Mouse (Mus musculus) ES-E14 (cell line): ENCODE results near the gene A3galt2. TPM values are rescaled to one million over a fixed set of nuclear protein-coding genes. Genes with fewer than 3 reads are reported as not detected.

Source experiments
- DNase-seq: peaks from one replicate; pipeline ENCODE4 v3.0.0-alpha.2; 2013; ENCODE audit warnings: low read depth, low spot score
- H3K27ac ChIP-seq: 2 replicates; pipeline ENCODE4 v1.5.1; 2012; ENCODE audit warnings: low read depth, mild to moderate bottlenecking, low read length, moderate library complexity, mixed read lengths; ENCODE audit not compliant: poor library complexity, insufficient read depth, severe bottlenecking
- H3K36me3 ChIP-seq: 2 replicates; pipeline ENCODE4 v1.6.1; 2012; ENCODE audit warnings: mild to moderate bottlenecking, low read length, moderate library complexity, mixed read lengths; ENCODE audit not compliant: control insufficient read depth, poor library complexity, insufficient read depth, severe bottlenecking
- H3K4me1 ChIP-seq, 2 experiments: fragments of 150-350 bp in 1 of 2; sonication (generic) in 1 of 2; 2 replicates each; pipeline ENCODE4 v1.6.1; 2012; ENCODE audit warnings: low read length in 2 of 2, mild to moderate bottlenecking in 1 of 2, mixed read lengths in 1 of 2; ENCODE audit not compliant: control insufficient read depth in 2 of 2, insufficient read depth in 2 of 2, poor library complexity in 1 of 2
- H3K4me3 ChIP-seq, 2 experiments: fragments of 150-350 bp in 1 of 2; sonication (generic) in 1 of 2; 2 replicates each; pipeline ENCODE4 v1.5.1; 2012; ENCODE audit warnings: low read length in 2 of 2, low read depth in 1 of 2, mild to moderate bottlenecking in 1 of 2, mixed read lengths in 1 of 2; ENCODE audit not compliant: insufficient read depth in 1 of 2, poor library complexity in 1 of 2, severe bottlenecking in 1 of 2
- H3K9ac ChIP-seq: 2 replicates; pipeline ENCODE4 v1.6.1; 2012; ENCODE audit warnings: low read depth, mild to moderate bottlenecking, low read length, mixed read lengths; ENCODE audit not compliant: poor library complexity, insufficient read depth, severe bottlenecking
- H3K9me3 ChIP-seq: fragments of 150-350 bp; sonication (generic); 2 replicates; pipeline ENCODE4 v1.6.1; 2012; ENCODE audit warnings: low read depth, mild to moderate bottlenecking, low read length; ENCODE audit not compliant: control insufficient read depth, insufficient read depth
- CHD2 ChIP-seq: IDR thresholded peaks from 2 replicates; pipeline ENCODE4 v1.6.1; 2014; ENCODE audit warnings: mild to moderate bottlenecking, low read depth, low read length, inconsistent platforms
- HCFC1 ChIP-seq: IDR thresholded peaks from 2 replicates; pipeline ENCODE4 v1.6.1; 2012; ENCODE audit warnings: low read length, inconsistent platforms, borderline replicate concordance; ENCODE audit not compliant: insufficient read depth
- MAFK ChIP-seq: IDR thresholded peaks from 2 replicates; pipeline ENCODE4 v1.6.1; 2014; ENCODE audit warnings: mild to moderate bottlenecking, low read depth, low read length, inconsistent platforms; ENCODE audit not compliant: insufficient read depth
- ZC3H11A ChIP-seq: IDR thresholded peaks from 2 replicates; pipeline ENCODE4 v1.6.1; 2012; ENCODE audit warnings: low read depth, mild to moderate bottlenecking, inconsistent platforms, low read length, borderline replicate concordance
- ZNF384 ChIP-seq: IDR thresholded peaks from 2 replicates; pipeline ENCODE4 v1.6.1; 2012; ENCODE audit warnings: low read depth, low read length, inconsistent platforms
- in situ Hi-C, 2 experiments: fragments of 600-800 bp; cut with MboI; formaldehyde crosslinking; loops; one replicate each; pipeline ENCODE4 v1.15.1; 2025; ENCODE audit warnings: low sequenced_read_pairs in 2 of 2, inconsistent platforms in 1 of 2; ENCODE audit not compliant: unreplicated experiment in 2 of 2
- total RNA-seq: library from RNA; depleted of rRNA; stranded (reverse); fragments of 300-350 nt; gene quantifications from 2 replicates; pipeline ENCODE4 v1.2.3, GENCODE M21; 2012

The A3galt2 gene
- total RNA-seq, 1 experiment: 0.09 TPM

DNA sequence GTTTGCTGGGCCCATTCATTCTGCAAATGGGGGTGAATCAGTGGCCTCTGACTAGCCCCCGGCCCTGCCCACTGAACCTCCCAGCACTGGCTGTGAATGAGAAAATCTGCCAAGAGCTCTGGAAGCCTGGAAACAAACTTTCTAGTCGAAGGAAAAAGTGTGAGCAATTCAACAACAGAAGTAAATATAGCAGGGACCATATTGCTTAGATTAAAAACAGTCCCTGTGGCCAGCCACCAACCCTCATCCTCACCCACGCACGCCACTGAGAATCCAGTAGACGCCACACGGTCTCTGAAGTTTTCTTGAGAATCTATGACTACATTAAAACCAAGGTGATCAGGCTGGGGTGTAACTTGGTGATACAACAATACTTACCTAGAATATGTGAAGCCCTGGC is 42.2 kb upstream of the A3galt2 start:
- Histone ChIP-seq H3K9me3 (no peaks in the 10 kb centered on the region), H3K4me1 (peaks cover 7 to 16% of the 10 kb centered on the region in 2 experiments; a peak in 3 of 4 replicates), H3K36me3 (no peaks in the 10 kb centered on the region), H3K9ac (no peak overlapping the region), H3K27ac (no peak overlapping the region), H3K4me3 (no peak overlapping the region)
- in situ Hi-C loops: no loop called here
- no peak for DNase-seq
- TF ChIP-seq ZC3H11A (no peak), MAFK (no peak), ZNF384 (no peak), CHD2 (no peak)

DNA sequence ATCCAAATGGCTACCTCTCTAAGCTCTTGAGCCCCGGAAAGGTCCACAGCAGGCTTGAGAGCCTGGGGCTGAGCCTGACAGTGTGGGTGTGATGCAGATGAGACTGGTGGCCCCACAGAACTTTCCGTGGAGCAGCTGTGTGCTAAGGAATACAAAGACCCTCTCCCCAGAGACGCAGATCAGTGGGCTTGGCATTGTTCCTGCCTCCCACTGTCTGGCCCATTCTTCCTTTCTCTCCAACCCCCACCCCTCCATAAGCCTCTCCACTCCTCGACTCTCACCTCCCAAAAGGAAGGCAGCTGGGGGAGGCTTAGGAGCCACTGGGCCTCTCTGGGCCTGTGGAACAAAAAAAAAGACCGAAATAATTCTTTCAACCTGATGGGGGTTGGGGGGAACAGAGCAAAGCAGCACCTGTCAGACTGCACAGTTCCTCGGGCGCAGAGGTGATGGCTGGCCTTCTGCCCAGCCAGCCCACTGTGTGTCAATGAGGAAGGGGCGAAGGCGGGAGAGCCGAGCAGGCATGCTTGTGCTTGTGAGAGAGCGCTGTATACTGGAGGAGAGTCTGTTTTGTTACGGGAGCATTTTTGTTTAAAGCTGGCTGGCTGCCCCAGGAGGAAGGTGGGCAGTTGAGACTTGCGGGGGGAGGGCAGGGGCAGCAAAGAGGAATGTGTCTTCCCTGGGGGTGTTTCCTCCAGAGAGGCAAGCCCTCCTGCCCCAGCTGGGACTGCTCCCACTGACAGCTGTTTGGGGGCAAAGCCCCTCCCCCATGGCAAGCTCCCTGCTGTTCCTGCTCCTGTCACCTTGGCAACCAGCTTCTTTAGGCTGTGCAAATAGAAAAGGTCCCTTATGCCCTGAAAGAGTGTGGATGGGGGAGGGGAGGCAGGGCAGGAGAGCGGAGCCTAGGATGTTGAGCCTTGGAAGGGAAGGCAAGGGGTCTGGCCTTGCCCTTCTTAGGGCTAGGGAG is 39.6 kb upstream of the A3galt2 start:
- H3K4me3 ChIP-seq: peak overlapping the region in 1 of 2 experiments; percentile 5; a peak in 1 of 4 replicates
- TF ChIP-seq HCFC1 (no peak), CHD2 (no peak), MAFK (no peak), ZNF384 (no peak), ZC3H11A (no peak)
- no peaks in the 10 kb centered on the region for H3K36me3 ChIP-seq
- peaks cover 7 to 16% of the 10 kb centered on the region in 2 experiments; a peak in 3 of 4 replicates for H3K4me1 ChIP-seq
- peak overlapping the region; percentile 78; the same call in 1 of the 2 replicates for H3K27ac ChIP-seq
- H3K9me3 ChIP-seq: no peaks in the 10 kb centered on the region
- no peak for DNase-seq
- in situ Hi-C loops: no loop called here
- H3K9ac ChIP-seq: peak overlapping the region; percentile 38; the same call in 1 of the 2 replicates

DNA sequence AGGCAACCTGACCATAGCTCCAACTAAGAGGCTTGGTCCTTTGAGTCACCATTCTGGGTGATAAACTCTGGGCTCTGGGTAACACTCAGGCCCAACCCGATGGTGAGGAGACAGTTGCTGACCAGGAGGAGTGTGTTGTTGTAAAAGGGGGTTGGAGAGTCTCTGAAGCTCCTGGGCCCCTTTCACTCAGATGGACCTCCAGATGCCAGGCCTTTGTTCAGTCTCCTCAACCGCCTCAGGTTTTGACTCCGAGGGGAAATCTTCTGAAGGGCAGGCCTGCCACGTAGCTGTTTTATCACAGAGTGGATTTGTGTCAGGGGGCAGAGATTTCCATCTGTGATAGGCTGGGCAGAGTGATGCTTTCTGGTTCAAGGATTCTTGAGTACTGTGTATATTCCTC is 38.9 kb upstream of the A3galt2 start:
- Histone ChIP-seq H3K27ac (peak overlapping the region; percentile 78; the same call in 1 of the 2 replicates), H3K4me1 (peaks cover 7 to 16% of the 10 kb centered on the region in 2 experiments; a peak in 3 of 4 replicates), H3K9ac (peak overlapping the region; percentile 38; the same call in 1 of the 2 replicates), H3K4me3 (no peak overlapping the region), H3K36me3 (no peaks in the 10 kb centered on the region), H3K9me3 (no peaks in the 10 kb centered on the region)
- no peak for DNase-seq
- in situ Hi-C loops: no loop called here
- TF ChIP-seq HCFC1 (no peak), CHD2 (no peak), MAFK (no peak), ZNF384 (no peak), ZC3H11A (no peak)

DNA sequence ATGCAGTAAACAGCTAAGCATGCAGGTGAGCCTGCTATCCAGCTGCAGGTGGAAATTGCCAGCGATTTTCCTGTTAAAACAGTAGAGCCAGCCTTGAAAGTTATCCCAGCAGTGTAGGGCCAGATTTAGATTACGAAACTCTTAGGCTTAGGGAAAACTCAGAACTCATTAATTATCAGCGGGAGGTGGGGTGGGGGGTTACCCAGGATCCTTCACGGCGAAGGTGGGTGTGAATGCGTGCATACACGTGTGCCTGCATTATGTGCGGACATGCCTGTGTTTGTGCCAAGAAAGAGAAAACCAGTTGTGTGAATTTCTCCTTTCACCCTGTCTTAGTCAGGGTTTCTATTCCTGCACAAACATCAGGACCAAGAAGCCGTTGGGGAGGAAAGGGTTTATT is 38.4 kb upstream of the A3galt2 start:
- peaks cover 7 to 16% of the 10 kb centered on the region in 2 experiments; a peak in 3 of 4 replicates for H3K4me1 ChIP-seq

More for the DNA sequence above, 38.4 kb upstream of the A3galt2 start:
- H3K36me3 ChIP-seq: no peaks in the 10 kb centered on the region
- TF ChIP-seq ZNF384 (no peak), MAFK (no peak), HCFC1 (no peak), CHD2 (no peak), ZC3H11A (no peak)
- H3K9ac ChIP-seq: no peak overlapping the region
- H3K9me3 ChIP-seq: no peaks in the 10 kb centered on the region
- no peak overlapping the region; the same call in 1 of the 2 replicates for H3K27ac ChIP-seq
- H3K4me3 ChIP-seq: no peak overlapping the region
- DNase-seq: no peak
- in situ Hi-C loops: no loop called here
